Mouse (Mus musculus): ENCODE results near the gene Btnl4.
"Not testable (repeated sequence)": the region's sequence is repeated elsewhere in the genome, so short reads cannot be mapped to it uniquely, and the experiment has no call there.

Gene Btnl4

GRCm38 (mm10) chr17:34477238-34478013 lies at the start of gene Btnl4:
TSS of gene Btnl4 (minus strand) at chr17:34477318.
- not testable (repeated sequence) for DNase-seq (ENCODE audit: low spot score)

- no peak for DNase-seq (ENCODE audit: low spot score)
Observed at GRCm38 (mm10) chr17:34519001-34519400, 41.9 kb upstream of the Btnl4 start.

- not testable (repeated sequence) for DNase-seq (ENCODE audit: low spot score)
Observed at GRCm38 (mm10) chr17:34518571-34518970, 41.5 kb upstream of the Btnl4 start.

- DNase-seq (ENCODE audit: low spot score) = no peak
Observed at GRCm38 (mm10) chr17:34517795-34518194, 40.7 kb upstream of the Btnl4 start.

- DNase-seq (ENCODE audit: low spot score) = no peak
Observed at GRCm38 (mm10) chr17:34517252-34517651, 40.1 kb upstream of the Btnl4 start, which contains the start of gene Btnl6. TSS of gene Btnl6 (minus strand) at chr17:34517352.

GRCm38 (mm10) chr17:34516514-34516913 lies 39.4 kb upstream of the Btnl4 start:
- DNase-seq (ENCODE audit: low spot score) = no peak

- not testable (repeated sequence) for DNase-seq (ENCODE audit: low spot score)
Observed at GRCm38 (mm10) chr17:34511723-34512122, 34.6 kb upstream of the Btnl4 start.

- DNase-seq (ENCODE audit: low spot score) = no peak
Observed at GRCm38 (mm10) chr17:34507591-34507990, 30.5 kb upstream of the Btnl4 start.

- not testable (repeated sequence) for DNase-seq (ENCODE audit: low spot score)
Observed at GRCm38 (mm10) chr17:34497726-34498125, 20.6 kb upstream of the Btnl4 start.

GRCm38 (mm10) chr17:34497319-34497718 lies 20.2 kb upstream of the Btnl4 start:
- not testable (repeated sequence) for DNase-seq (ENCODE audit: low spot score)

GRCm38 (mm10) chr17:34496539-34496938 lies 19.4 kb upstream of the Btnl4 start:
- DNase-seq (ENCODE audit: low spot score) = no peak

GRCm38 (mm10) chr17:34495156-34495555 lies 18.0 kb upstream of the Btnl4 start:
- DNase-seq (ENCODE audit: low spot score) = not testable (repeated sequence)

- no peak for DNase-seq (ENCODE audit: low spot score)
Observed at GRCm38 (mm10) chr17:34492796-34493195, 15.7 kb upstream of the Btnl4 start.

- DNase-seq (ENCODE audit: low spot score) = no peak
Observed at GRCm38 (mm10) chr17:34476427-34476826, 691 bp downstream of the Btnl4 start.

- no peak for DNase-seq (ENCODE audit: low spot score)
Observed at GRCm38 (mm10) chr17:34475060-34475459, 2.1 kb downstream of the Btnl4 start.

- DNase-seq (ENCODE audit: low spot score) = no peak
Observed at GRCm38 (mm10) chr17:34470491-34470890, 6.6 kb downstream of the Btnl4 start.

GRCm38 (mm10) chr17:34465906-34466305 lies 11.2 kb downstream of the Btnl4 start:
- not testable (repeated sequence) for DNase-seq (ENCODE audit: low spot score)

GRCm38 (mm10) chr17:34459255-34459654 lies 17.9 kb downstream of the Btnl4 start:
- no peak for DNase-seq (ENCODE audit: low spot score)

GRCm38 (mm10) chr17:34457668-34458067 lies 19.4 kb downstream of the Btnl4 start:
- no peak for DNase-seq (ENCODE audit: low spot score)

GRCm38 (mm10) chr17:34448473-34449041 lies 28.6 kb downstream of the Btnl4 start:
- DNase-seq (ENCODE audit: low spot score) = no peak

GRCm38 (mm10) chr17:34441990-34442389 lies 35.1 kb downstream of the Btnl4 start:
- DNase-seq (ENCODE audit: low spot score) = no peak

- DNase-seq (ENCODE audit: low spot score) = no peak
Observed at GRCm38 (mm10) chr17:34439795-34440194, 37.3 kb downstream of the Btnl4 start.

- DNase-seq (ENCODE audit: low spot score) = no peak
Observed at GRCm38 (mm10) chr17:34438588-34438987, 38.5 kb downstream of the Btnl4 start.

Measured in urinary bladder, postnatal 14 days (tissue).